Mouse (Mus musculus): ENCODE results near the gene Tubb2a. TPM values are rescaled to one million over a fixed set of nuclear protein-coding genes. Genes with fewer than 3 reads are reported as not detected.

The Tubb2a gene
- 960 and 968 TPM in 2 replicates for polyA plus RNA-seq (2016; fragmentation: Nextera tagmentation; extraction: Ambion mirVana)

- ATAC-seq (ENCODE audit: low FRiP score, low read depth): peak; percentile 84
- H3K27me3 ChIP-seq (replicated peaks): no peaks in the 10 kb centered on the region
- peaks cover 15% of the 10 kb centered on the region; the same call in 1 of the 2 replicates for H3K4me1 ChIP-seq
- H3K36me3 ChIP-seq: peaks cover 14% of the 10 kb centered on the region
- H3K9ac ChIP-seq: peak within 1 kb of the TSS; percentile 87
- H3K27ac ChIP-seq: peak within 1 kb of the TSS; percentile 69
- under 1% methylated on average over 45 of the region's 45 CpGs for WGBS
- H3K9me3 ChIP-seq: no peaks in the 10 kb centered on the region
- H3K4me3 ChIP-seq: peak within 1 kb of the TSS; percentile 74
- peak within 1 kb of the TSS; percentile 75 for H3K4me2 ChIP-seq (replicated peaks)
Measured at GRCm38 (mm10) chr13:34077492-34078271, at the start of gene Tubb2a. TSS of gene Tubb2a (minus strand) at chr13:34078007.

- peak overlapping the region; percentile 40 for H3K4me3 ChIP-seq
- no peaks in the 10 kb centered on the region for H3K27me3 ChIP-seq (replicated peaks)
- H3K36me3 ChIP-seq: peaks cover 42% of the 10 kb centered on the region
- H3K4me1 ChIP-seq: peaks cover 27% of the 10 kb centered on the region
- H3K27ac ChIP-seq: no peak overlapping the region
- peak overlapping the region; percentile 51; the same call in 1 of the 2 replicates for H3K9ac ChIP-seq
- no peaks in the 10 kb centered on the region for H3K9me3 ChIP-seq
- H3K4me2 ChIP-seq (replicated peaks): peak overlapping the region; percentile 84
- no peak for ATAC-seq (ENCODE audit: low FRiP score, low read depth)
- WGBS: 62% methylated on average over 4 of the region's 4 CpGs
Measured at GRCm38 (mm10) chr13:34125711-34126110, 47.9 kb upstream of the Tubb2a start.

- Histone ChIP-seq H3K9ac (no peak overlapping the region), H3K4me3 (no peak overlapping the region), H3K4me2 (replicated peaks) (no peak overlapping the region), H3K27ac (no peak overlapping the region), H3K9me3 (no peaks in the 10 kb centered on the region), H3K27me3 (replicated peaks) (no peaks in the 10 kb centered on the region), H3K4me1 (peaks cover 23% of the 10 kb centered on the region), H3K36me3 (peaks cover 25% of the 10 kb centered on the region)
- WGBS: 99% methylated on average over 2 of the region's 2 CpGs
- ATAC-seq (ENCODE audit: low FRiP score, low read depth): no peak
Measured at GRCm38 (mm10) chr13:34120536-34120935, 42.7 kb upstream of the Tubb2a start.

- 82% methylated on average over 4 of the region's 4 CpGs for WGBS
- H3K27ac ChIP-seq: no peak overlapping the region
- no peaks in the 10 kb centered on the region for H3K9me3 ChIP-seq
- peaks cover 19% of the 10 kb centered on the region for H3K36me3 ChIP-seq
- no peak overlapping the region for H3K4me3 ChIP-seq
- no peaks in the 10 kb centered on the region for H3K27me3 ChIP-seq (replicated peaks)
- no peak overlapping the region for H3K9ac ChIP-seq
- no peak overlapping the region for H3K4me2 ChIP-seq (replicated peaks)
- ATAC-seq (ENCODE audit: low FRiP score, low read depth): no peak
- peaks cover 13% of the 10 kb centered on the region for H3K4me1 ChIP-seq
Measured at GRCm38 (mm10) chr13:34119406-34119805, 41.6 kb upstream of the Tubb2a start.

GRCm38 (mm10) chr13:34118816-34119215, 41.0 kb upstream of the Tubb2a start:
- 79% methylated on average over 4 of the region's 4 CpGs for WGBS
- 0 out of 2 replicates have a peak, but pooled peaks cover 7% of the 10 kb centered on the region for H3K4me1 ChIP-seq
- H3K36me3 ChIP-seq: peaks cover 15% of the 10 kb centered on the region
- H3K9ac ChIP-seq: no peak overlapping the region
- H3K4me2 ChIP-seq (replicated peaks): no peak overlapping the region
- H3K27me3 ChIP-seq (replicated peaks): no peaks in the 10 kb centered on the region
- H3K9me3 ChIP-seq: no peaks in the 10 kb centered on the region
- H3K27ac ChIP-seq: no peak overlapping the region
- no peak overlapping the region for H3K4me3 ChIP-seq
- no peak for ATAC-seq (ENCODE audit: low FRiP score, low read depth)

- H3K27me3 ChIP-seq (replicated peaks): no peaks in the 10 kb centered on the region
- no peaks in the 10 kb centered on the region for H3K9me3 ChIP-seq
- H3K9ac ChIP-seq: no peak overlapping the region
- H3K4me1 ChIP-seq: no peaks in the 10 kb centered on the region
- H3K36me3 ChIP-seq: 0 out of 2 replicates have a peak, but pooled peaks cover 3% of the 10 kb centered on the region
- H3K4me3 ChIP-seq: no peak overlapping the region
- H3K4me2 ChIP-seq (replicated peaks): no peak overlapping the region
- 85% methylated on average over 6 of the region's 6 CpGs for WGBS
- ATAC-seq (ENCODE audit: low FRiP score, low read depth): no peak
- H3K27ac ChIP-seq: no peak overlapping the region
Measured at GRCm38 (mm10) chr13:34116508-34116907, 38.7 kb upstream of the Tubb2a start.

- Histone ChIP-seq H3K27me3 (replicated peaks) (no peaks in the 10 kb centered on the region), H3K9ac (no peak overlapping the region), H3K36me3 (no peaks in the 10 kb centered on the region), H3K4me1 (no peaks in the 10 kb centered on the region), H3K4me3 (no peak overlapping the region), H3K4me2 (replicated peaks) (no peak overlapping the region), H3K9me3 (no peaks in the 10 kb centered on the region), H3K27ac (no peak overlapping the region)
- 76% methylated on average over 4 of the region's 4 CpGs for WGBS
- ATAC-seq (ENCODE audit: low FRiP score, low read depth): no peak
Measured at GRCm38 (mm10) chr13:34114654-34115053, 36.8 kb upstream of the Tubb2a start.

- Histone ChIP-seq H3K27me3 (replicated peaks) (no peaks in the 10 kb centered on the region), H3K36me3 (no peaks in the 10 kb centered on the region), H3K4me1 (no peaks in the 10 kb centered on the region), H3K9ac (no peak overlapping the region), H3K27ac (no peak overlapping the region), H3K4me3 (no peak overlapping the region), H3K4me2 (replicated peaks) (no peak overlapping the region), H3K9me3 (no peaks in the 10 kb centered on the region)
- no peak for ATAC-seq (ENCODE audit: low FRiP score, low read depth)
- WGBS: 90% methylated on average over 3 of the region's 3 CpGs
Measured at GRCm38 (mm10) chr13:34113086-34113485, 35.3 kb upstream of the Tubb2a start.

- no peaks in the 10 kb centered on the region for H3K4me1 ChIP-seq
- H3K36me3 ChIP-seq: no peaks in the 10 kb centered on the region
- no peaks in the 10 kb centered on the region for H3K9me3 ChIP-seq
- 90% methylated on average over 5 of the region's 5 CpGs for WGBS
- H3K27ac ChIP-seq: no peak overlapping the region
- no peak overlapping the region for H3K4me2 ChIP-seq (replicated peaks)
- no peak for ATAC-seq (ENCODE audit: low FRiP score, low read depth)
- H3K27me3 ChIP-seq (replicated peaks): no peaks in the 10 kb centered on the region
- no peak overlapping the region for H3K4me3 ChIP-seq
- H3K9ac ChIP-seq: no peak overlapping the region
Measured at GRCm38 (mm10) chr13:34112369-34113081, 34.7 kb upstream of the Tubb2a start.

- no peak for ATAC-seq (ENCODE audit: low FRiP score, low read depth)
- no peaks in the 10 kb centered on the region for H3K4me1 ChIP-seq
- no peak overlapping the region for H3K4me3 ChIP-seq
- H3K27me3 ChIP-seq (replicated peaks): no peaks in the 10 kb centered on the region
- 89% methylated on average over 3 of the region's 3 CpGs for WGBS
- H3K9ac ChIP-seq: no peak overlapping the region
- no peak overlapping the region for H3K27ac ChIP-seq
- H3K9me3 ChIP-seq: no peaks in the 10 kb centered on the region
- H3K4me2 ChIP-seq (replicated peaks): no peak overlapping the region
- no peaks in the 10 kb centered on the region for H3K36me3 ChIP-seq
Measured at GRCm38 (mm10) chr13:34111878-34112277, 34.1 kb upstream of the Tubb2a start.

GRCm38 (mm10) chr13:34111019-34111418, 33.2 kb upstream of the Tubb2a start:
- no peaks in the 10 kb centered on the region for H3K36me3 ChIP-seq
- ATAC-seq (ENCODE audit: low FRiP score, low read depth): no peak
- no peaks in the 10 kb centered on the region for H3K27me3 ChIP-seq (replicated peaks)
- H3K4me3 ChIP-seq: no peak overlapping the region
- 77% methylated on average over 5 of the region's 5 CpGs for WGBS
- no peak overlapping the region for H3K4me2 ChIP-seq (replicated peaks)
- no peaks in the 10 kb centered on the region for H3K4me1 ChIP-seq
- no peaks in the 10 kb centered on the region for H3K9me3 ChIP-seq
- H3K27ac ChIP-seq: no peak overlapping the region
- H3K9ac ChIP-seq: no peak overlapping the region

- ATAC-seq (ENCODE audit: low FRiP score, low read depth): no peak
- Histone ChIP-seq H3K4me2 (replicated peaks) (no peak overlapping the region), H3K27ac (no peak overlapping the region), H3K9ac (no peak overlapping the region), H3K27me3 (replicated peaks) (no peaks in the 10 kb centered on the region), H3K4me1 (no peaks in the 10 kb centered on the region), H3K4me3 (no peak overlapping the region), H3K36me3 (no peaks in the 10 kb centered on the region), H3K9me3 (no peaks in the 10 kb centered on the region)
- WGBS: 42% methylated on average over 4 of the region's 4 CpGs
Measured at GRCm38 (mm10) chr13:34109677-34110058, 31.9 kb upstream of the Tubb2a start.
